Mouse (Mus musculus) MEL-GATA-1-ER (cell line): Measurements from ENCODE around the gene Lbp.

ENCODE experiments used
- DNase-seq: peaks from one replicate; pipeline ENCODE4 v3.0.0-alpha.2; 2012; ENCODE audit warnings: low read depth; ENCODE audit errors: extremely low read depth

The Lbp gene

DNA sequence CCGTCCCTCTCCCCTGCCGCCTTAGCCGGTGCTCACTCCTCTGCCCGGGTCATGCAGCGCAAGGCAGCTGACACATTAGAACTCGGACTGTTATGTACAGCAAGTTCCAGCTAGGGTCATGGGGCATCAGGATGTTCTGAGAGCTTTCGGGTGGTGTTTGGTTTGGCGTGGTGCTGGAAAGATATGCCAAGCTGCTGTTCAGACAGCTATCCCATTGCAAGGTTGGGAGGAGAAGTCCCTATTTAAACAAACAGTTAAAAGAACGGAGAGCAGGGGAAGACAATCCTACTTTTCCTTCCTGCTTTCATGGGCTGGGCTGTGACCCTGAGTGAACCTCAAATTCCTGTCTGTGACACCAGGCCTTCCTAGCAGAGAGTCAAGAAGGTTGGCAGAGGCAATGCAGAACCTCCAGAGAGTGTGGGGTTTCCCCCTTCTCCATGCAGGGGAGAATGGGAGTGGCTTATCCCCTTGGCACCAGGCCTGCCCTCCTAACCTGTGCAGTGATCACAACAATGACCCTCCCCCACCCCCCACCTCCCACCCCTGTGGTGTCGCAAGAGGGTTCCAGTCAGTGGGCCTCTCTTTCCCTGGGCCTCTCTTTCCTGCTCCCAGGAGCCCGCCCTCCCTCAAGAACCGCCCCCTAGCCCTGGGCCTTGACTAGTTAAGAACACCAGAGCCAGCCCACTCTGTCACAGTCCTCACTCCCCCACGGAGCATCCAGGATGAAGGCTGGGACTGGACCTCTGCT is at the start of gene Lbp:
TSS of gene Lbp (plus strand) at position 546 of the 748 bp plus-strand sequence.
- no peak for DNase-seq

GRCm38 (mm10) chr2:158256894-158257293 is 49.4 kb upstream of the Lbp start:
- DNase-seq = no peak

DNA sequence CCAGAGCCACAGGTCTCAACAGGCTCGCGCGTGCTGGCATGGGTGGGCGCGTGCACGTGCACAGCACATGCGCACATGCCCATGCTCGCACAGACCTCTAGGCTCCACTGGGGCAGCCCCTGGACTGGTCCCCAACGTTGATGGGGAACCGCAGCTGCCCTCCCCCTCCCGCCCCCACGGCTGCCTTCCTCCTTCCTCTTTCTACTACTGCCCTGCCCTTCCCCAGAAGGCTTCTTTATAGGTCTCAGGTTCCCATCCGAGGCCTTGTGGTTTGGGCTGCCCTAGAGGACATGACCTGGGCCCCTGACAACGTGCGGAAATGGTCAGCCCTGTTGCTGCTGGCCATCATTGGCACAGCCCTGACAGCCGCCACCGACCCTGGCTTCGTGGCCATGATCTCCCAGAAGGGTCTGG is 48.3 kb upstream of the Lbp start, which contains the start of gene Bpi:
TSS of gene Bpi (plus strand) at position 90 of the 414 bp plus-strand sequence.
- peak; percentile 38 for DNase-seq

- peak; percentile 44 for DNase-seq
Observed at GRCm38 (mm10) chr2:158258781-158259180, 47.5 kb upstream of the Lbp start.

DNA sequence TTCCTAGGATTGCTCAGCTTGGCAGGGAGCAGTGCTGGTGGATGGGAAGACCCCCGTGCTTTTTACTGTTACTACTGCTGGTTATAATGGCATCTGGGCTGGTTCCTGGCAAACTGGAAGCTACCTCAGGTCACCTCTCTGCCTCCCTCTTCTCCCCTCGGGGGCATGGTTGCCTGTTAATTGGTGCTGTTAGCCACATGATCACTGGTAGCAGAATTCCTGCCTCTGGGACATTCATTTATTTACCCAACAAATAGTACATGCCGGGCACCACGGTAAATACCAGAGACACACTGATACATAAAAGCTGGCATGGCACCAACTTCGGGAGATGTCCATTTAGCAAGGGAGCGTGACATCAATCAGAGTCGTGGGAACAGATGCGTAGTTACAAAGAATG is 46.8 kb upstream of the Lbp start:
- no peak for DNase-seq

DNA sequence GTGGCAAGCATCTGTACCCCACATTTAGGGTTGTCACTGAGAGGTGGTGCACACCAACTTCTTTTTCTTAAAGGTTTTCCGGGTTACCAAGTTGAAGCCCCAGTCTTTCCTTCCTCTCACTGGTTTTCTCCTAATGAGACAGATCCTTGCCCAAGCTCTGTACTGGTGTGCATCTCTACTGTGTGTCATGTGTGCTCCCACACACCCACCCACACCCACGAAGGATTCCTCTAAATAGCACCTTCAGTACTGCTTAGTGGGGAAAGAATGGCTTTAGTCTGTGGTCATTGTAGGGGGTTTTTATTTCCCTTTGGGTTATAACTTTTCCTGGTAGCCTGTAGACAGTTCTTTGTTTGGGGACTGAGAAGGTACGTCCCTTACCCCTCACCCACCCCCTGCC is 41.4 kb upstream of the Lbp start:
- DNase-seq = no peak

- DNase-seq = no peak
Observed at GRCm38 (mm10) chr2:158270017-158270416, 36.3 kb upstream of the Lbp start.

GRCm38 (mm10) chr2:158273646-158274045 is 32.6 kb upstream of the Lbp start:
- DNase-seq = no peak

DNA sequence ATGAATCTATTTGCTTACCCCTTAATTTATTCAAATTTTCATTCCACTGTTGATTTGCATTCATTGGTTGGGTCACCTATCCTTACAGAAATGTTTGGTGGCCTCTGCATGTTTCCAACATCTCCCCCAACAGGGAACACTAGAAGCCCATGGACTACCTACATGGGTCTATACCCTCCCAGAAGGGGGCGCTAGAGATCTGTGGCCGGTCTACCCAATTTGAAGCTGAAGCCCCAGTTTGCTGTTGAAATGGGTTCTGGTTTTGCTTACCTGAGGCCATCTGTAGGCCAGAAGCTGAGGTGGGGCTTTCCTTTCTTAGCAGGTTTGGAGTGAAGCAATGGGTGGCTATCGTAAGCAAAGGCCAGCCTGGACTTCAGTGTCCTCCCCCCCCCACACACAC is 30.9 kb upstream of the Lbp start:
- DNase-seq = no peak

DNA sequence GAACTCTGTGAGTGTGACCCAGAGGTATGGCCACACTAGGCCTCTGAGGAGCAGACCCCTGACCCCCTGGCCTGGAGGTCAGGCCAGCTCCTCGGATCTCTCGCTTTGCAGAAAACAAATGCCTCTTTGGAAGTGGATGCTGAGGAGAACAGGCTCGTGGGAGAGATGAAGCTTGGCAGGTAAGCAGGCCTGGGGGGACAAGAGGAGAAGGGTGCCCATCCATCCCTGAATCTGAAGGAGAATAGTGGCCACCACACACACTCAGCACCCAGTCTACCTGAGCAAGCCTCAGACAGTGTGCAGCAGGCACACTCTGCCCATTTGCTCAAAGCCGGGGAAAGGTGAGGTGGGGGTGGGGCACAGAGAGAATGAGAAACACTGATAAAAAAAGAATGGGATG is 30.5 kb upstream of the Lbp start:
- no peak for DNase-seq

- DNase-seq = no peak
Observed at GRCm38 (mm10) chr2:158276451-158276850, 29.8 kb upstream of the Lbp start.

- DNase-seq = no peak
Observed at GRCm38 (mm10) chr2:158276878-158277277, 29.4 kb upstream of the Lbp start.

DNA sequence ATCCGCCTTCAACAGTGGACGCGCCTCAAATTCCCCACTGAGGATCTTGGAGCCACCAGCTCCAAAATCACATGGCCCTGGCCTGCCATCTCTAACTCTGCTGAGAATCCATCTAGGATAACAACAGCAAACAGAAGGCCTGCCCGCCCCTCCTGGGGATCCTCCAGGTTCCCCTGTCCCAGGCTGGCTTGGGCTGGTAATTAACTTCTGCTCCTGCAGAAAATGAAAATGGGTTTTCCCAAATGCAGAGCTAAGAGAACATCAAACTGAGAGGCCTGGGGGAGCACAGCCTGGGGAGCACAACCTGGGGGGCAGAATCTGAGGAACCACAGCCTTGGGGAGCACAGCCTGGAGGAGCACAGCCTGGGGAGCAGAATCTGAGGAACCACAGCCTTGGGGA is 26.6 kb upstream of the Lbp start:
- no peak for DNase-seq

- no peak for DNase-seq
Observed at GRCm38 (mm10) chr2:158281497-158282205, 24.6 kb upstream of the Lbp start.

DNA sequence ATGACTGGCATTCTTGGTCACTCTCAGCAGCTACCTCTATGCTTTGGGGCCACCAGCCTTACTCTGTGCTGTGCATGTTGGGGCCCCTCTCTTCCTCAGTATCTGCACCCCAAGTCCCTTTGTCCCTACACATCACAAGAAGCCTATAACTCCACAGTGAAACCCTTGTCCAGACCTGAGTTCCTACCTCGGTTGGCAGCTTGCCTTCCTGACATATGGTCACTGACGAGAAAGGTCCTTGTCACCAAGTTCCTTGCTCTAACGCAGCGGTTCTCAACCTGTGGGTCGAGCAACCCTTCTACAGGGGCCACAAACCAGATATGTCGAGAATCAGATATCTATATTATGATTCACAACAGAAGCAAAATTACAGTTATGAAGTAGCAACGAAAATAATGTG is 23.2 kb upstream of the Lbp start:
- no peak for DNase-seq

DNA sequence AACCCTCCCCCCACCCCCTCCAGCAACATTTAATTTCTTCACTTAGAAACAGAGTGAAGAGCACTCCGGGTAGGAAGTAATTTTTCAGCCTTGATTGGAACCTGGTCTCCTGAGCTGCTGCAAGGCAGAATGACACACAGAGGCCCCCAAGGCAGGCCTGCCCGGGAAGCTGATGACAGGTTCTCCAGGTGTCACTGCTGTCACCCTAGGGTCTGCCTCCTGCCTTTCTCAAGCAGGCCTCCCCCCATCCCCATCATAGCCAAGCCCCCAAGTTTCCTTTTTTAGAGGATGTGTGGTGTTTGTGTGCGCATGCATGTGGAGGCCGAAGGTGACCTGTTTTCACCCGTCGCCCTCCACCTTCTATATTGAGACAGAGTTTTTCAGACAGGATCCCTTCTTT is 22.5 kb upstream of the Lbp start:
- DNase-seq = no peak

DNA sequence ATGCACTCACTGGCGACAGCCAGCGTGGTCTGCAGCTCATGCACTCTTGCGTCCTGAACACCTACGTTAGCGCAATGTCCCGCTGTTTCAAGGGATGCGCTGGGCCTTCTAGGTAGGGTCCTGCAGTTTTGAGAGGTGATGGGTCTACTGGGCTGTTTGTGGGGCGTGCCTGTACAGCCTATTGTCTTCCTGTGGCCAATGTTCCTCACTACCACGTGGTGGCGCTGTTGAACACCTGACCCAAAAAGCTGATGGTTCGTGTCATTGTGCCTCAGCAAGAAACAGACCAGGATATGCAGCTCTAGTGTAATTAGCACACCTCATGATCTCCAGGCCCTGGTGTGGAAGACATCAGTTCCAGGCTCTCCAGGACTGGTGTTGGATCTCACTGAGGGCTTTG is 21.7 kb upstream of the Lbp start:
- DNase-seq = peak; percentile 28

DNA sequence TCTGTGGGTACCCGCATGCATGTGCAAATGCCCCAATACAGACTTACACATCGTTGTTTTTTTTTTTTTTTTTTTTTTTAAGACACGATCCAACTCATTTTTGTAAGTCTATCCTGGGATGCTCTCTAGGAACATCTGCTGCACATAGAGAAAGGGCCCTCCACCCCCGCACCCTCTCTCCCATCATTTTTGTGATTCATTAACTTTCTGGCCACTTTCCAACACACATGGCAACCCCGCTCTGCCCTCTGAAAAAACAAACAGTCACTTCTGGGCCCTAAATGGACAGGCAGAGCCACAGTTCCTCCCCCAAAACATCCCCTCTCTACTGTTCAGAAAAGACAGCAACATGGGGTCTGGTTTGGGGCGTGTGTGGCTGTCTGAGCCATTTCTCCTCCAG is 20.6 kb upstream of the Lbp start:
- no peak for DNase-seq

GRCm38 (mm10) chr2:158295700-158296099 is 10.6 kb upstream of the Lbp start:
- DNase-seq = no peak

DNA sequence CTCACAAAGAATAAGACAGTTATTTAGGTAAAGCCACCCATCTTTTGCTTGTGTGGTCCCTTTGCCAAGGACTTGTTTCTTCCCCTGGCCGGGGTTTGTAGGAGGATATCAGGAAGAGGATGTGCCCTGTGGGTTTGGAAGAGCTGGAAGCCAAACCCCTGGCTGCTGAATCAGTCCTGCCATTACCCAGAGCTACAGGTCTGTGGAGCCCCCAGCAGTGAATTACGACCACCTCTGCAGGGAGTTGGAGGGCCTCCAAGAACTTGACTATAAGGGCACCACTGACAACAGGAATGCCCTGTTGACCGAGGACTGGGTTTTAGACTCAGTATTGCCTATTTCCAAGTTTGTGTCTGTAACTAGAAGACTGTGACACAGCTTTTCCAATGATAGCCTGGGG is 7.1 kb upstream of the Lbp start:
- no peak for DNase-seq

DNA sequence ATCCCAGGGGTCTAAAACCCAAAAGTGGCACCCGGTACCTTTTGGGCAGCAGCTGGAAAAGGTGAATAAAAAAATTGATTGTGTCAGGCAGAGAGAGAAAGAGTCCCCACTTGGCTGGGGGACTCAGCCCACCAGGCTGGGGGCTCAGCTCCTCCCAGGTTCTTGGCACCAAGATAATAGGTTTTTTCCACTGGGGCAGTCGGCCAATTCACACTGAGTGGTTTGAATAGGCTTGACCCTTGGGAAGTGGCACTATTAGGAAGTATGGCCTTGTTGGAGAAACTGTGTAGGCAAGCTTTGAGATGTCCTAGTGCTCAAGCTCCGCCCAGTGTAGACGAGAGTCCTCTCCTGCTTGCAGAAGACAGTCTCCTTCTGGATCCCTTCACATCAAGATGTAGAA is 6.6 kb upstream of the Lbp start:
- no peak for DNase-seq

GRCm38 (mm10) chr2:158302807-158303206 is 3.5 kb upstream of the Lbp start:
- no peak for DNase-seq

DNA sequence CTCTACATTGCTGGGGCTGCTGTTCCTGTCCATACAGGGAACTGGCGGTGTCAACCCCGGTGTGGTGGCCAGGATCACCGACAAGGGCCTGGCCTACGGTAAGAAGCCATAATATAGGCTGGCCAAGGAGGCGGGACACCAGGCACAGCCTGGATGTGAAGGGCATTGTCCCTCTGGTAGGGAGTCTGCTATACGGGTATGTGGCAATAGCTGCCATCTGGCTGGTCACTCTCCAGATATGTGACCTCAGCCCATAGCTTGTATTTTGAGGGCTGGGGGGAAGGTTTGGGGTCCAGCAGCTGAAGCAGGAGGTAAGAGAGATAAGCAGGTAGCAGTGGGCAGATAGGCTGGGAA is 380 bp downstream of the Lbp start:
- no peak for DNase-seq
